Comparison of ENCODE assay signal across 8 mouse cellular contexts in the genomic region with DNA sequence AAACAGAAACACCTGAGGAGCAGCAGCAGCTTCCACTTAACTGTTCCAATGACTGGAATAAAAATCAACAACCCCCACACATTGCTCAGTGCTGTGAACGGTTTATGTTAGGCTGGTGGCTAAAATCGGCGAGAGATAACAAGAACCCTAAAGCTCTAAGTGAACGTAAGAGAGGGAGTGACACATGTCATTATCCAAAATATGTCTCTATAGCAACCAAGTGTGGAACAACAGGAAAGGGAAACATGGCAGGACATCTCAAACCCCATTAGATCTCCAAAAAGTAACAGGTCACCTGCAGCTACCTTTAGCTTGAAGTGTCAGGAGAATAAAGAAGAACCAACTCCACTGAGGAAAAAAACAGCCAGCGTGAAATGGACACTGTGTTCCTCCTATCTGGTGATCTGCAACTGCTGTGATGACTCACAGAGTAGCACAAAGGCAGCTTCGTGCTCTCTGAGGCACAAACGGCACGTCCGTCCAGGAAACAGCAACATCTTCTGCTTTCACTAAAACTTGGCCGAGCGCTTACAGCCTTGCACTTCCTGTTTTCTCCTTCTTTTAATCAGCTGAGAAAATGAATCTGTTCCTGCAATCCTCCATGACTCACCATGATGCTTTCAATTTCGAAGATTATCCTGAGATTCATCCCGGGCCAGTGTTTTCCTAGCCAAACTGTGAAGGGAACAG. TPM values are rescaled to one million over a fixed set of nuclear protein-coding genes. Genes with fewer than 3 reads are reported as not detected.
DNase-seq lines count a peak whose midpoint lies in the region; ATAC-seq and TF ChIP-seq lines count a peak whose summit lies in the region.
"Had no signal": no experiment of that assay in that cellular context is flagged by ENCODE, and none has a peak within 500 bp of the region (broad histone marks: within the 10 kb centered on the region; RNA-seq: fewer than 3 reads in every experiment).

No protein-coding gene starts in this region.

- H3K9me3 ChIP-seq in heart, embryonic 14.5 days (ENCODE audit: control insufficient read depth, low read length) = no peaks in the 10 kb centered on the region
- H3K9me3 ChIP-seq in lung, postnatal 0 days (ENCODE audit: low read length) = no peaks in the 10 kb centered on the region
- H3K9me3 ChIP-seq in forebrain, embryonic 14.5 days (replicated peaks; ENCODE audit: control insufficient read depth, low read length) = no peaks in the 10 kb centered on the region
- H3K9me3 ChIP-seq: limb, embryonic 13.5 days had no signal

- no peaks in the 10 kb centered on the region for H3K36me3 ChIP-seq in heart, embryonic 14.5 days (ENCODE audit: control insufficient read depth, insufficient read depth, low read length)
- H3K36me3 ChIP-seq in lung, postnatal 0 days (ENCODE audit: insufficient read depth, low read length) = no peaks in the 10 kb centered on the region
- no peaks in the 10 kb centered on the region for H3K36me3 ChIP-seq in forebrain, embryonic 14.5 days (ENCODE audit: control insufficient read depth, insufficient read depth, low read length)
- H3K36me3 ChIP-seq: limb, embryonic 13.5 days had no signal

- ATAC-seq in heart, embryonic 14.5 days (ENCODE audit: insufficient number of reproducible peaks, insufficient read depth, low FRiP score, low read depth) = no peak
- ATAC-seq in lung, postnatal 0 days = peak; percentile 72
- no peak for ATAC-seq in forebrain, embryonic 14.5 days

- no peaks in the 10 kb centered on the region for H3K27me3 ChIP-seq in heart, embryonic 14.5 days (ENCODE audit: control insufficient read depth, insufficient read depth, low read length)
- H3K27me3 ChIP-seq in lung, postnatal 0 days (replicated peaks; ENCODE audit: insufficient read depth, low read length) = no peaks in the 10 kb centered on the region
- H3K27me3 ChIP-seq in forebrain, embryonic 14.5 days (replicated peaks; ENCODE audit: control insufficient read depth, insufficient read depth, low read length) = no peaks in the 10 kb centered on the region
- H3K27me3 ChIP-seq: limb, embryonic 13.5 days had no signal

- TF ChIP-seq EP300 in lung, postnatal 0 days (IDR thresholded peaks at IDR 0.05) = peak; percentile 63; the same call in 1 of the 2 replicates

- TF ChIP-seq CTCF in lung, postnatal 0 days (IDR thresholded peaks at IDR 0.05) = no peak

- peak overlapping the region; percentile 29 for H3K4me2 ChIP-seq in heart, embryonic 14.5 days (ENCODE audit: low read length)
- peak overlapping the region; percentile 9 for H3K4me2 ChIP-seq in lung, postnatal 0 days (replicated peaks; ENCODE audit: low read depth, low read length)
- H3K4me2 ChIP-seq in forebrain, embryonic 14.5 days (ENCODE audit: low read length) = no peak overlapping the region
- H3K4me2 ChIP-seq: limb, embryonic 13.5 days had no signal

- H3K4me1 ChIP-seq in heart, embryonic 14.5 days (ENCODE audit: control insufficient read depth in 2 of 2, insufficient read depth in 2 of 2, low read length in 2 of 2) = peaks cover 3 to 7% of the 10 kb centered on the region in 2 experiments; a peak in 1 of 4 replicates
- no peaks in the 10 kb centered on the region for H3K4me1 ChIP-seq in lung, postnatal 0 days (ENCODE audit: insufficient read depth, low read depth, low read length)
- no peaks in the 10 kb centered on the region for H3K4me1 ChIP-seq in forebrain, embryonic 14.5 days (ENCODE audit: control insufficient read depth, insufficient read depth, low read length)
- H3K4me1 ChIP-seq: limb, embryonic 13.5 days had no signal

- WGBS in heart, embryonic 14.5 days = 28% methylated on average over 13 of the region's 13 CpGs
- WGBS in lung, postnatal 0 days = 37% methylated on average over 13 of the region's 13 CpGs
- 82% methylated on average over 13 of the region's 13 CpGs for WGBS in forebrain, embryonic 14.5 days

- peak; percentile 13 to 20 for DNase-seq in right cerebral cortex, adult 2 months (ENCODE audit: low spot score in 2 of 2)
- DNase-seq in right cerebral cortex, postnatal 4 days = no peak
- peak; percentile 33 for DNase-seq in adrenal gland, adult 8-10 months
- DNase-seq in lung, postnatal 0 days (ENCODE audit: low spot score) = peak; percentile 72
- DNase-seq in testis, postnatal 14 days (ENCODE audit: low spot score) = peak; percentile 43
- no peak for DNase-seq in forebrain, embryonic 14.5 days (ENCODE audit: low spot score)

- no peak overlapping the region for H3K9ac ChIP-seq in heart, embryonic 14.5 days (ENCODE audit: low read length)
- no peak overlapping the region for H3K9ac ChIP-seq in lung, postnatal 0 days (replicated peaks; ENCODE audit: low read depth)
- no peak overlapping the region for H3K9ac ChIP-seq in forebrain, embryonic 14.5 days (ENCODE audit: low read length)
- H3K9ac ChIP-seq: limb, embryonic 13.5 days had no signal

- H3K4me3 ChIP-seq in heart, embryonic 14.5 days (ENCODE audit: control insufficient read depth in 1 of 2, insufficient read depth in 1 of 2, low read depth in 1 of 2, low read length in 2 of 2) = no peak overlapping the region
- H3K4me3 ChIP-seq in lung, postnatal 0 days (ENCODE audit: low read depth, low read length) = no peak overlapping the region
- H3K4me3 ChIP-seq in forebrain, embryonic 14.5 days (ENCODE audit: low read depth, low read length) = no peak overlapping the region
- H3K4me3 ChIP-seq: limb, embryonic 13.5 days had no signal

- H3K27ac ChIP-seq in heart, embryonic 14.5 days (replicated peaks in 1 of 2; ENCODE audit: control insufficient read depth in 1 of 2, insufficient read depth in 1 of 2, low read depth in 2 of 2, low read length in 2 of 2) = no peak overlapping the region
- H3K27ac ChIP-seq in lung, postnatal 0 days (ENCODE audit: low read length) = no peak overlapping the region
- no peak overlapping the region for H3K27ac ChIP-seq in forebrain, embryonic 14.5 days (ENCODE audit: low read depth, low read length)
- H3K27ac ChIP-seq: limb, embryonic 13.5 days had no signal

RNA-seq across cellular contexts. Expression of a gene that starts 23.5 kb away (rescaled TPM):
- 10 to 100 TPM; 17.3 to 24.4 (median 20.9) TPM for total RNA-seq in adrenal gland, adult 8-10 months (2022)
- polyA plus RNA-seq in heart, embryonic 14.5 days (2014; fragmentation: Nextera tagmentation; extraction: Ambion mirVana) = 14.3 and 18.8 TPM in 2 replicates
- polyA plus RNA-seq in lung, postnatal 0 days (2015; fragmentation: Nextera tagmentation; extraction: Ambion mirVana) = 17.3 and 19.9 TPM in 2 replicates
- 10.2 TPM in 2 replicates for polyA plus RNA-seq in forebrain, embryonic 14.5 days (2014; fragmentation: Nextera tagmentation; extraction: Ambion mirVana)

Comparison
In these comparisons a context has a peak if more than half of its experiments do, and no peak if none do; other contexts are left out.
1. DNase-seq: peak in right cerebral cortex, adult 2 months (2 of 2), adrenal gland, adult 8-10 months (single experiment), lung, postnatal 0 days (single experiment) and testis, postnatal 14 days (single experiment); none in right cerebral cortex, postnatal 4 days (single experiment) and forebrain, embryonic 14.5 days (single experiment).